Comparison of ENCODE assay signal across 26 mouse cellular contexts in genomic region chr11:4633420-4633819, GRCm38 (mm10). TPM values are rescaled to one million over a fixed set of nuclear protein-coding genes. Genes with fewer than 3 reads are reported as not detected.
DNase-seq lines count a peak whose midpoint lies in the region; ATAC-seq lines count a peak whose summit lies in the region.
"Had no signal": no experiment of that assay in that cellular context is flagged by ENCODE, and none has a peak within 500 bp of the region (broad histone marks: within the 10 kb centered on the region; RNA-seq: fewer than 3 reads in every experiment).

No protein-coding gene starts in this region.

- DNase-seq in adrenal gland, adult (ENCODE audit: inconsistent age in 2 of 2, low spot score in 1 of 2), result peak; percentile 70 to 76
- no peak for DNase-seq in adrenal gland, postnatal 4 days (ENCODE audit: low spot score in 2 of 2)
- peak; percentile 53 for DNase-seq in urinary bladder, postnatal 14 days (ENCODE audit: low spot score)
- DNase-seq in urinary bladder, postnatal 25 days (ENCODE audit: low spot score), result no peak
- peak; percentile 34 for DNase-seq in adrenal gland, postnatal 10 days
- no peak for DNase-seq in spleen, postnatal 36 days (ENCODE audit: low spot score in 2 of 2)
- DNase-seq: cerebellum, adult 11-12 months; cerebellum, postnatal 10 days; forebrain, postnatal 0 days; gastrocnemius, postnatal 25 days; heart, postnatal 36 days; kidney, adult 11 months; kidney, postnatal 4 days; layer of hippocampus, adult 9-11 months; lung, embryonic 14.5 days; lung, postnatal 4 days; right cerebral cortex, adult 18-20 months; thymus, adult 18-20 months had no signal

- ATAC-seq in megakaryocyte progenitor cell, adult 5-6 weeks (replicated peaks; ENCODE audit: poor library complexity), result no peak
- ATAC-seq: forebrain, postnatal 0 days; liver, embryonic 12.5 days; midbrain, embryonic 15.5 days had no signal

RNA-seq across cellular contexts. Expression of gene Ascc2, which starts 4.1 kb away (rescaled TPM):
- 10 to 100 TPM; 37.9 to 40.1 TPM for total RNA-seq in adrenal gland, postnatal 4 days (2021)
- total RNA-seq in adrenal gland, postnatal 10 days (2021), result 10 to 100 TPM; 26.7 to 27.6 TPM
- 15.3 and 19.6 TPM in 2 replicates for total RNA-seq in megakaryocyte progenitor cell, adult 5-6 weeks (2015)
- total RNA-seq in megakaryocyte progenitor cell, adult 5-6 weeks (2017), result 16.2 and 23.7 TPM in 2 replicates

RNA-seq across cellular contexts. Expression of gene Gm11032, which starts 13.6 kb away (rescaled TPM):
- total RNA-seq in adrenal gland, postnatal 4 days (2021), result not detected
- total RNA-seq in adrenal gland, postnatal 10 days (2021), result not detected
- total RNA-seq in megakaryocyte progenitor cell, adult 5-6 weeks (2015), result not detected in 2 replicates
- not detected in 2 replicates for total RNA-seq in megakaryocyte progenitor cell, adult 5-6 weeks (2017)
- total RNA-seq: CH12.LX; forebrain, postnatal 0 days; G1E; gastrocnemius, postnatal 25 days; heart, adult 8-10 months; heart, postnatal 36 days; left cerebral cortex, adult 18-20 months; left cerebral cortex, postnatal 25 days had no signal

RNA-seq across cellular contexts. Expression of gene Mtmr3, which starts 38.8 kb away (rescaled TPM):
- total RNA-seq in adrenal gland, postnatal 4 days (2021), result 10 to 100 TPM; 81.9 to 85.2 TPM
- 10 to 100 TPM; 46.9 to 56.3 TPM for total RNA-seq in adrenal gland, postnatal 10 days (2021)
- 31.2 and 32.4 TPM in 2 replicates for total RNA-seq in megakaryocyte progenitor cell, adult 5-6 weeks (2015)
- 54.5 and 59.0 TPM in 2 replicates for total RNA-seq in megakaryocyte progenitor cell, adult 5-6 weeks (2017)

Comparison
In these comparisons a context has a peak if more than half of its experiments do, and no peak if none do; other contexts are left out.
1. DNase-seq: peak in adrenal gland, adult (2 of 2), urinary bladder, postnatal 14 days (single experiment) and adrenal gland, postnatal 10 days (single experiment); none in adrenal gland, postnatal 4 days (0 of 2), urinary bladder, postnatal 25 days (single experiment) and spleen, postnatal 36 days (0 of 2).